Mouse (Mus musculus): ENCODE measurements around the gene Cdh22. TPM values are rescaled to one million over a fixed set of nuclear protein-coding genes. Genes with fewer than 3 reads are reported as not detected.

Gene Cdh22
- polyA plus RNA-seq, 1 experiment, result not detected

DNA sequence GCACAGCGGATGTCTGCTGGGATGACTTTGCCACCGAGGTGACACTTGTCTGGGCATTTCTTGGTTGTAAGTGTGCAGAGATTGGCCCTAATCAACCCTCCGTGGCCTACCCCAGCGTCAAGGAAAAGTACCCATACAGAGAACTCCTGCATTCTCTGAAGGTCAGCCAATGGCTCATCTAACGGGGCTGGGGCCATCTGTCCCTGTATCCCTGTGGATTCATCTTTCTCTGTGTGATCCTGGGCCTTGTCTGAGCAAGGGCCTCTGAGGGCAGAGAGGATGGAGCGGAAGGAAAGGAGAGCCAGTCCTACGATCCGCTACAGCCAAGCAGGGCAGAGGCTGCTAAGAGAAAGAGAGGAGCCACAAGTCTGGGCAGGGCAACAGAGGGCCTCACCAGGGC, 15.7 kb downstream of the Cdh22 start:
- no peak overlapping the region for H3K4me3 ChIP-seq (replicated peaks)
- H3K27me3 ChIP-seq (ENCODE audit: control insufficient read depth), result peaks cover 45% of the 10 kb centered on the region
- H3K36me3 ChIP-seq (ENCODE audit: control insufficient read depth), result no peaks in the 10 kb centered on the region
- no peaks in the 10 kb centered on the region for H3K9me3 ChIP-seq (ENCODE audit: control insufficient read depth, low read length)
- H3K4me1 ChIP-seq (ENCODE audit: control insufficient read depth), result no peaks in the 10 kb centered on the region
- TF ChIP-seq TAL1 (IDR thresholded peaks at IDR 0.05; ENCODE audit: low read length) (no peak), GATA1 (IDR thresholded peaks at IDR 0.05; ENCODE audit: low read length) (no peak)

DNA sequence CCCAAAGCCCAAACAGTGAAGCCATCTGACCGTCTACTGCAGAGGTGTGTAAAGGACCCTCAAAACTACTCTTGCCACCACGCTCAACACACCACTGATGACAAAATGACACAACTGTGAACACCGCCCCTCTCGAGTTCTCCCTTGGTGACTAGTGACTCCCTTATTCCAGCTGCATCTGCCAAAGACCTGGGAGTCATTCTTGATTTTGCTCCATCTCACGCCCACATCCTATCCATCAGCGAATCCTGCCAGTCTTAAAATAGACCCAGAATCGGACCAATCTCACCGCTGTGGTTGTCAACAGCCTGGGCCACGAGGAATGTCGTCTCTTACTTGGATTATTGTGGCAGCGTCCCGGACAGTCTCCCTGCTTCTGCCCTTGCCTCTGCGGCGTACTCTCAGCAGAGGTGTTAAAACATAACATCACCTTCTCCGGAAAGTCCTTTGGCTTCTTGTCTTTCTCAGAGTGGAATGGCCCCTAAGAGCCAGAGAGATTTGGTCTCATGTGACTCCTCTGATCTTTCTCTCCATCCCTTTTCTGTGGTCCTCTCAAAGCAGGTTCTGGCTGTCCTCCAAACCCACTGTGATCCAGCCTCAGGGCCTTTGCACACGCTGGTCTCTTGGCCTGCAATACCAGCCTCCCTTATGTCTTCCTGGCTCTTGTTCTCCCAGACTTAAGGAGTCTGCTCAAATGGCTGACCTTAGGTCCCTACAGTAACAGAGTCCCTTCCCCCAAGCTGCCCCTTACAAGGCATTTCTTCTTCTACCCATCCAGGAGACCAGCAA, 17.1 kb downstream of the Cdh22 start:
- Histone ChIP-seq H3K4me3 (replicated peaks) (no peak overlapping the region), H3K9me3 (ENCODE audit: control insufficient read depth, low read length) (no peaks in the 10 kb centered on the region), H3K4me1 (ENCODE audit: control insufficient read depth) (no peaks in the 10 kb centered on the region), H3K27me3 (ENCODE audit: control insufficient read depth) (peaks cover 51% of the 10 kb centered on the region), H3K36me3 (ENCODE audit: control insufficient read depth) (no peaks in the 10 kb centered on the region)
- TF ChIP-seq GATA1 (IDR thresholded peaks at IDR 0.05; ENCODE audit: low read length) (no peak), TAL1 (IDR thresholded peaks at IDR 0.05; ENCODE audit: low read length) (no peak)

DNA sequence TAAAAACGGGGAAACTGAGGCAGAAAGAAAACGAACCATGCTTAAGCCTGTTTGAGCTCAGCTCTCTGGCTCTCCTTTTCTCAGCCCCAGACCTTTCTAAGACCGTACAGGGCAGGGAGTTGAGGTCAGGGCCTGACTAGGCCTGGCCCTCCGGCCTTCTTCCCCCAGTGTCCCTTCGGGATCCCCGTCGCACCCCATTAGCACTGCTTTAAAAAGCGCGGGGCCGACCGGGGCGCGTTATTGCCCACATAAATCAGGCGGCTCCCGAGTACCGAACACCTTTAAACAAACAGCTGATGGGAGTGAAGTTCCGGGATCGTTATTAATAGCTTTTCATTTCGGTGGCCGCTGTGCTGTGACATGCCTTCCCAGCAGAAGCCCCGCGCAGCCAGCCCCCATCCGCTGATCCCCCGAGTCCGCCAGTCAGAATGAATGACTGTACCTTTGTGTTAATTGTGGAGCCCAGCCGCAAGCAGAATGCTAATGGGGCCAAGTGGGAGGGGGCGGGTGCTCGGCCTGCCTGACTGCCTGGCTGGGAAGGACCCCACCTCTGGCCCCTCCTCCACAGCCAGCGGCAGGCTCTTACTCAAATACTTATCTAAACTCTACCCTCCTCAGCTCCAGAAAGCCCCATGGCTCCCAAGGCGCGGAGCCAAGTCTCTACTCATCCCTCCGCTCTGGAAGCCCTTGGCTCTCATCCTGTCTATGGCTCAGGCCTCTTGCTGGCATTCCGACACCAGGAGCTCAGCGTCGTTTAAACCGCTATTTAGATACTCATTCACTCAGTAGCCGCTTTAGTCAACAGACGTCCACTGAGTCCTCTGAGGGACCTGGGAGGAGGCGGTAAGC, 19.3 kb downstream of the Cdh22 start:
- no peak for TF ChIP-seq TAL1 (IDR thresholded peaks at IDR 0.05; ENCODE audit: low read length)
- TF ChIP-seq GATA1 (IDR thresholded peaks at IDR 0.05; ENCODE audit: low read length), result no peak
- H3K4me3 ChIP-seq (replicated peaks), result no peak overlapping the region
- no peaks in the 10 kb centered on the region for H3K9me3 ChIP-seq (ENCODE audit: control insufficient read depth, low read length)
- H3K27me3 ChIP-seq (ENCODE audit: control insufficient read depth), result peaks cover 61% of the 10 kb centered on the region
- no peaks in the 10 kb centered on the region for H3K4me1 ChIP-seq (ENCODE audit: control insufficient read depth)
- no peaks in the 10 kb centered on the region for H3K36me3 ChIP-seq (ENCODE audit: control insufficient read depth)

DNA sequence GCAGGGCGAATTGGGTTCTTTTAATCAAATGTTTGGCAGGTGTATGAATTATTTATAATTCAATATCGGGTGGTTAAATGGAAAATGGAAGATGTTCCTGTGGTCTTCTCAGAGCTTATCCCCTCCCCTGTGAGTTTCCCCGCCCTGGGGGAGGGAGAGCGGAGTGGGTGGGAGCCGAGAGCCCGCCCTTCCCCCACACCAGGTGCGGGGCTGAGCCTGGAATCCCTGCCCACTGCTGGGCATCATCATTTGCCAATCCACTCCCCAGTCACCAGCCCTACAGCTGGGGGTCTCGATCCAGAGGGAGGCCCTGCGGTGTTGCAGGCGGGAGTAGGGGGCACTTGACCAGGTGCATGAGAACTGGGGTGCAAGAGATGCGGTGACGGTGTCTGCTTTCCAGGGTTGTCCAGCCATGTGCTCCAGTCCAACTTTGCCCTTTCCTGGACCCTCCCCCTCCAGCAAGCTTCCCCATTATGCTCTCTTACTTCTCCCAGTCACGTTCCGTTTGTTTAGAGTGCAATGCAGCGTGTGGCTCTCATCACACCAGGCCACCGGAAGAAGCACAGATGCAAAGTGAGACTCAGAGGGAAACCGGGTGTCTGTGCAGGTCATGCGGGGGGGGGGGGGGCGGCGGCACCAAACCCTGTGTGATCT, 23.1 kb downstream of the Cdh22 start:
- TF ChIP-seq TAL1 (IDR thresholded peaks at IDR 0.05; ENCODE audit: low read length), result no peak
- TF ChIP-seq GATA1 (IDR thresholded peaks at IDR 0.05; ENCODE audit: low read length), result no peak
- H3K27me3 ChIP-seq (ENCODE audit: control insufficient read depth), result peaks cover 68% of the 10 kb centered on the region
- H3K4me3 ChIP-seq (replicated peaks), result no peak overlapping the region
- no peaks in the 10 kb centered on the region for H3K4me1 ChIP-seq (ENCODE audit: control insufficient read depth)
- no peaks in the 10 kb centered on the region for H3K36me3 ChIP-seq (ENCODE audit: control insufficient read depth)
- no peaks in the 10 kb centered on the region for H3K9me3 ChIP-seq (ENCODE audit: control insufficient read depth, low read length)

DNA sequence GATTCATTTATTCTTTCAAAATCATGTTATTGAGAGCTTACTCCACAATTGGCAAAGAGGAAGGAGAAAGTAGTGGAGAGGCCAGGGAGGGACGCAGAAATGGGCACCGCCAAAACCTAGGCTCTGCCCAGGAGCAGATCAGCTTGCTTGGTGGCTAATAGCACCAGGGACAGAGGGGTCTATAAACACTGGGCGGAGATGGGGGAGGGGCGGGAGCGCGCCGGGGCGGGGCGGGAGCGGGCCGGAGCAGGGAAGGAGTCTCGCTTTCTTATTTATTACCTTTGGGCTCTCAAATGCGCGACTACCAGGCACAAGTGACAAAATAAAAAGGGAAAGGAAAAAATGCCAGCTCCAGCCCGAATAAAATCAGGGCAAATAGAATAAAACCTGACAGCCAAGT, 23.7 kb downstream of the Cdh22 start:
- Histone ChIP-seq H3K36me3 (ENCODE audit: control insufficient read depth) (no peaks in the 10 kb centered on the region), H3K4me1 (ENCODE audit: control insufficient read depth) (no peaks in the 10 kb centered on the region), H3K9me3 (ENCODE audit: control insufficient read depth, low read length) (no peaks in the 10 kb centered on the region), H3K4me3 (replicated peaks) (no peak overlapping the region), H3K27me3 (ENCODE audit: control insufficient read depth) (peaks cover 62% of the 10 kb centered on the region)
- TF ChIP-seq TAL1 (IDR thresholded peaks at IDR 0.05; ENCODE audit: low read length) (no peak), GATA1 (IDR thresholded peaks at IDR 0.05; ENCODE audit: low read length) (no peak)

DNA sequence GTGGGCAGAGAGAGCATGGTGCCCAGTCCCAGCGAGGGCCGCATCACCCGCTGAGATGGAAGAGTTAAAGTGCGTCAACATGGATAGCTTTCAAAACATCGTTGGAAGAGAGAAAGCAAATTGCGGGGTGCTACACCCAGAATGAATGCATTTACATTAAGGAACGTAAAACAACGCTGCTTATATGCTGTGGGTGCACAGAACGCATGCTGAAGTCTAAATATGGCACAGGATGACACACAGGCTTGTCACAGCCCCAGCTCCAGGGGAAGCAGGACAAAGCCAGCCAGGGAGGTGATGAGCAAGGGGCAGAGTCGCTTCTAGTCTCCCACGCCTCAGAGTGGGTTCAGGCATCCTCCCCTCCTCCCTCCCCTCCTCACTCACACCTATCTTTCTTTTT, 27.0 kb downstream of the Cdh22 start:
- H3K36me3 ChIP-seq (ENCODE audit: control insufficient read depth), result no peaks in the 10 kb centered on the region
- peaks cover 34% of the 10 kb centered on the region for H3K27me3 ChIP-seq (ENCODE audit: control insufficient read depth)
- H3K9me3 ChIP-seq (ENCODE audit: control insufficient read depth, low read length), result no peaks in the 10 kb centered on the region
- TF ChIP-seq GATA1 (IDR thresholded peaks at IDR 0.05; ENCODE audit: low read length) (no peak), TAL1 (IDR thresholded peaks at IDR 0.05; ENCODE audit: low read length) (no peak)
- H3K4me3 ChIP-seq (replicated peaks), result no peak overlapping the region
- H3K4me1 ChIP-seq (ENCODE audit: control insufficient read depth), result no peaks in the 10 kb centered on the region

DNA sequence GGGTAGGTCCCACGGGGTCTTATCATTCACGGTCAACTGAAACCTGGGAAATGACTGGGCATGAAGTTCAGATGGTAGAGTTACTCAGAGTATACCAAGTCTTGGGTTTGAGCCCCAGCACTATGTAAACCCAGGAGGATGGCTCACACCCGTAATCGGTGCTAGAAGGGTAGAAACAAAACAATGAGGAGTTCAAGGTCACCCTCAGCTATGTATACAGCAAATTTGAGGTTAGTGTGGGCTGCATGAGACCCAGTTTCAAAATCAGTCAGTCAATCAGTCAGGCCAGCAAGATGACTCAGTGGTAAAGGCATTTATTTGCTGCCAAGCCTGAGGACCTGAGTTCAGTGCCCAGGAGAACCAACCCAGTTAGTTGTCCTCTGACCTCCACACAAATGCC, 27.6 kb downstream of the Cdh22 start:
- Histone ChIP-seq H3K9me3 (ENCODE audit: control insufficient read depth, low read length) (no peaks in the 10 kb centered on the region), H3K4me1 (ENCODE audit: control insufficient read depth) (no peaks in the 10 kb centered on the region), H3K4me3 (replicated peaks) (no peak overlapping the region), H3K27me3 (ENCODE audit: control insufficient read depth) (peaks cover 34% of the 10 kb centered on the region), H3K36me3 (ENCODE audit: control insufficient read depth) (no peaks in the 10 kb centered on the region)
- TF ChIP-seq TAL1 (IDR thresholded peaks at IDR 0.05; ENCODE audit: low read length), result no peak
- no peak for TF ChIP-seq GATA1 (IDR thresholded peaks at IDR 0.05; ENCODE audit: low read length)

DNA sequence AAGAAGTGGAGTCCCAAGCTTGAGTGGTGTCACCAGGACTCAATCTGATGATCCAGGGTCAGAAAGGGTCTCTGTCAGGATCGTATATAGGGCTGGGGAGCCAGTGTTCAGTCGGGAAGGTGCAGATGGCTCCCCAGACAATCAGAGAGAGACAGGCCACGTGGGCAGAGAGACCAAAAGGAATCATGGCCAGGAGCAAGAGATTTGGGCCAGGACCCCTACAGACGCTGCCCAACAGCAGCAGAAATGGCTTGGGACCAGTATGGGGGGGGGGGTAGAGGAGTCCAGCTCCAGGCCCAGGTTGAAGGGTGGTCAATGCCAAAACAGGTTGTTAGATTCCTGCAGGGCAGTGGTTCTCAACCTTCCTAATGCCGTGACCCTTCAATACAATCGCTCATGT, 29.2 kb downstream of the Cdh22 start:
- Histone ChIP-seq H3K4me3 (replicated peaks) (no peak overlapping the region), H3K27me3 (ENCODE audit: control insufficient read depth) (peaks cover 25% of the 10 kb centered on the region), H3K9me3 (ENCODE audit: control insufficient read depth, low read length) (no peaks in the 10 kb centered on the region), H3K4me1 (ENCODE audit: control insufficient read depth) (no peaks in the 10 kb centered on the region), H3K36me3 (ENCODE audit: control insufficient read depth) (no peaks in the 10 kb centered on the region)
- TF ChIP-seq GATA1 (IDR thresholded peaks at IDR 0.05; ENCODE audit: low read length), result no peak

DNA sequence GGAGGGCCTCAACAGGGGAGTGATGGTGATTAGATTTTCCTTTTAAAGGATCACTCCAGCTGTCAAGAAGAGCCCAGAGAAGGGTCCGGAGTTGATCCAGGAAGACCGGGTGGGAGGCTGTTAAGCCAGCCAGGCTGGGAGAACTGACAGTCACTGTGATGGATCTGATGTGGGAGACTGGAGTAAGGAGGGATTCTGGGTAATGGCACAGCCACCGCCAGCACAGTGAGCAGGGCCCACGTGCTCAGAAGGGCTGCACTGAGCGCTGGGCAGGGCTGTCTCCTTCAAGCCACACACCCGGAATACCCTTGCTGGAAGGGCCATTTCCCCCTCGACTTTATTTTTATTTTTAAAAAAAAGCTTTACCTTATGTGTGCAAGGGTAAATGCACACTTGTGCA, 29.7 kb downstream of the Cdh22 start:
- Histone ChIP-seq H3K4me1 (ENCODE audit: control insufficient read depth) (no peaks in the 10 kb centered on the region), H3K27me3 (ENCODE audit: control insufficient read depth) (peaks cover 21% of the 10 kb centered on the region), H3K9me3 (ENCODE audit: control insufficient read depth, low read length) (no peaks in the 10 kb centered on the region), H3K36me3 (ENCODE audit: control insufficient read depth) (no peaks in the 10 kb centered on the region), H3K4me3 (replicated peaks) (no peak overlapping the region)
- TF ChIP-seq TAL1 (IDR thresholded peaks at IDR 0.05; ENCODE audit: low read length) (no peak), GATA1 (IDR thresholded peaks at IDR 0.05; ENCODE audit: low read length) (no peak)

All from erythroblast, embryonic 14.5 days (primary cell).